Mouse (Mus musculus) embryo, embryonic 11 days (tissue): ENCODE measurements around the gene C1s2.
A peak's percentile ranks its signal among the peaks of the same experiment; 100 is the strongest.
"Not testable (repeated sequence)": the region's sequence is repeated elsewhere in the genome, so short reads cannot be mapped to it uniquely, and the experiment has no call there.

ENCODE experiments used
- DNase-seq: peaks from one replicate; pipeline ENCODE4 v3.0.0-alpha.2; 2015

The C1s2 gene

GRCm38 (mm10) chr6:124635985-124636384 is at the start of gene C1s2:
Gene C1s2, minus strand, starts transcription at chr6:124636085.
- DNase-seq = not testable (repeated sequence)

- no peak for DNase-seq
Measured at GRCm38 (mm10) chr6:124683591-124684417, 47.9 kb upstream of the C1s2 start.

GRCm38 (mm10) chr6:124682291-124682690 is 46.4 kb upstream of the C1s2 start:
- DNase-seq = not testable (repeated sequence)

GRCm38 (mm10) chr6:124679486-124679885 is 43.6 kb upstream of the C1s2 start:
- DNase-seq = no peak

GRCm38 (mm10) chr6:124678769-124679168 is 42.9 kb upstream of the C1s2 start:
- DNase-seq = no peak

- no peak for DNase-seq
Measured at GRCm38 (mm10) chr6:124676171-124676570, 40.3 kb upstream of the C1s2 start.

GRCm38 (mm10) chr6:124674591-124674990 is 38.7 kb upstream of the C1s2 start:
- DNase-seq = no peak

- no peak for DNase-seq
Measured at GRCm38 (mm10) chr6:124673619-124674018, 37.7 kb upstream of the C1s2 start.

GRCm38 (mm10) chr6:124672100-124672499 is 36.2 kb upstream of the C1s2 start:
- DNase-seq = no peak

- DNase-seq = no peak
Measured at GRCm38 (mm10) chr6:124670281-124670900, 34.5 kb upstream of the C1s2 start.

- no peak for DNase-seq
Measured at GRCm38 (mm10) chr6:124669234-124669859, 33.5 kb upstream of the C1s2 start.

GRCm38 (mm10) chr6:124665011-124665410 is 29.1 kb upstream of the C1s2 start:
- DNase-seq = no peak

GRCm38 (mm10) chr6:124664256-124664655 is 28.4 kb upstream of the C1s2 start:
- DNase-seq = no peak

GRCm38 (mm10) chr6:124663424-124663795 is 27.5 kb upstream of the C1s2 start:
- no peak for DNase-seq

- DNase-seq = peak; percentile 99
Measured at GRCm38 (mm10) chr6:124662477-124663423, 26.9 kb upstream of the C1s2 start, which contains the start of gene Lpcat3. Gene Lpcat3, plus strand, starts transcription at chr6:124663027.

- DNase-seq = no peak
Measured at GRCm38 (mm10) chr6:124661995-124662394, 26.1 kb upstream of the C1s2 start.

GRCm38 (mm10) chr6:124661156-124661806 is 25.4 kb upstream of the C1s2 start:
- no peak for DNase-seq

- DNase-seq = no peak
Measured at GRCm38 (mm10) chr6:124658067-124658466, 22.2 kb upstream of the C1s2 start.

GRCm38 (mm10) chr6:124655893-124656292 is 20.0 kb upstream of the C1s2 start:
- peak; percentile 10 for DNase-seq

- DNase-seq = no peak
Measured at GRCm38 (mm10) chr6:124646394-124646793, 10.5 kb upstream of the C1s2 start.

- DNase-seq = peak; percentile 60
Measured at GRCm38 (mm10) chr6:124640997-124641396, 5.1 kb upstream of the C1s2 start.

GRCm38 (mm10) chr6:124640041-124640440 is 4.2 kb upstream of the C1s2 start:
- DNase-seq = no peak
